Mouse (Mus musculus) adrenal gland, adult 2 months (tissue): ENCODE results near the gene Coasy. TPM values are rescaled to one million over a fixed set of nuclear protein-coding genes. Genes with fewer than 3 reads are reported as not detected.
A peak's percentile ranks its signal among the peaks of the same experiment; 100 is the strongest.

Experiments used
- DNase-seq: peaks from one replicate; pipeline ENCODE4 v3.0.0; 2021
- polyA plus RNA-seq: library from polyadenylated mRNA; depleted of rRNA; stranded (reverse); fragments of >200 nt; gene quantifications from 2 replicates; pipeline ENCODE4 v1.2.3, GENCODE M21; 2012; rRNA removed
- total RNA-seq, 2 experiments: library from RNA; stranded (reverse); gene quantifications; 2 replicates each; pipeline ENCODE4 v1.2.3; 2021

The Coasy gene
- total and polyA plus RNA-seq, 3 experiments, result 86.9 to 187 (median 90.5) TPM

DNA sequence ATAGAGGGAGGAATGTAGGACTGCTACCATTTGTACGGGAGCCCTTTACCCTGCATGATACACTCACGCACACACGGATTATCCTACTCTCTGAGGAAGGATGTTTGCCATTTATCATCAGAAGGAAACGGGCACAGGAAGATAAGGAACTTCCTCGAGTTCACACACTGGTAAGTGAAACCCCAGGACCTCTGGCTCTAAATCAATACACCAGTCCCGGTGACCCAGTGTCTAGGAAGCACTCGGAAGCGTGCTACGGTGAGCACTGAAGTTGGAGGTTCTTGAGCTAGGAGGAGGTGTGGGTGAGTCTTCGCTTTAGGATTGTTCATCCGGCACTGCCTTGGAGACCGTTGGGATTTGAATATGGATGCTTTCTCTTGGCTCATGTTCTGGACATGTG is 50.7 kb downstream of the Coasy start:
- DNase-seq, result no peak

DNA sequence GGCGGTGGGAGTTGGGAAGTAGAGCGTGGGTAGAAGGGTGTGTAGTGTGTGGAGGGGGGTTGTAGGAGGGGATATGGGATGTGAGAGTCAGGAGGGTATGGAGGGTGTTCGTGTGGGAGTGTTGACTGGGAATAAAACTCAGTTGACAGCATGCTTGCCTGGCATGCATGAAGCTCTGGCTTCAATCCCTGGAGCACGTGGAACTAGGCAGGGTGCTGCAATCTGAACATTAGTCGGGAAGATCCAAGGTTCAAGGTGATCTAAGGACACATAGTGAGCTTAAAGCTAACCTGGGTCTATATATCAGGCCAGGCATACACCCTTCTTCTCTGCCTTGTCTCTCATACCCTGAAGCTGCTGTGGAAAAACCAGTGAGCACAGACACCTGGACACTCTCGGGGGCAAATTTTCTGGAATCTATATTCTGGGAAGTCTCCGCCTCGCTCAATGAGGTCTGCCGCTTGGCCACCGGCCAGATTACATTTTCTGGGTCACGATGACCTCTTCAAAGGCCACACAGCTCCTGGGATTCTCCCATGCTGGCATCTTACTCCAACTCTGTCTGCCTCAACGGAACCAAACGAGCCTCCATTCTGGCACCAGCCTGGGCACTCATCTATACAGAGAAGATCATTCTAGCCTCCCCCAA is 52.0 kb downstream of the Coasy start:
- peak; percentile 85 for DNase-seq

Other genes starting within 250 kb of the Coasy start
- gene Stat5b, start 231.8 kb upstream of the Coasy start, total RNA-seq, result 10 to 100 TPM; 60.3 to 65.3 TPM
- 43.8 and 53.8 TPM in 2 replicates for gene Stat5b, start 231.8 kb upstream of the Coasy start, polyA plus RNA-seq
- 10 to 100 TPM; 27.0 to 38.0 TPM for gene Stat5a, start 223.2 kb upstream of the Coasy start, total RNA-seq
- gene Stat5a, start 223.2 kb upstream of the Coasy start, polyA plus RNA-seq, result 45.1 and 51.2 TPM in 2 replicates
- 10 to 100 TPM; 76.6 to 79.4 TPM for gene Stat3, start 143.0 kb upstream of the Coasy start, total RNA-seq
- 45.4 and 54.9 TPM in 2 replicates for gene Stat3, start 143.0 kb upstream of the Coasy start, polyA plus RNA-seq
- gene Cavin1, start 111.7 kb upstream of the Coasy start, total RNA-seq, result 100 to 1,000 TPM; 236 to 425 TPM
- 193 and 219 TPM in 2 replicates for gene Cavin1, start 111.7 kb upstream of the Coasy start, polyA plus RNA-seq
- gene Atp6v0a1, start 73.1 kb upstream of the Coasy start, total RNA-seq, result 100 to 1,000 TPM; 116 to 159 TPM
- 77.9 and 98.0 TPM in 2 replicates for gene Atp6v0a1, start 73.1 kb upstream of the Coasy start, polyA plus RNA-seq
- 10 to 100 TPM; 38.0 to 42.5 TPM for gene Naglu, start 12.6 kb upstream of the Coasy start, total RNA-seq
- 102 and 120 TPM in 2 replicates for gene Naglu, start 12.6 kb upstream of the Coasy start, polyA plus RNA-seq
- gene Hsd17b1, start 4.2 kb upstream of the Coasy start, total RNA-seq, result 1 to 10 TPM; 1.1 to 2.5 TPM
- 2.1 and 2.3 TPM in 2 replicates for gene Hsd17b1, start 4.2 kb upstream of the Coasy start, polyA plus RNA-seq
- 10 to 100 TPM; 57.8 to 72.3 TPM for gene Mlx, start 4.7 kb downstream of the Coasy start, total RNA-seq
- gene Mlx, start 4.7 kb downstream of the Coasy start, polyA plus RNA-seq, result 36.3 and 42.4 TPM in 2 replicates
- 1 to 10 TPM; 3.6 to 5.9 TPM for gene Psmc3ip, start 12.9 kb downstream of the Coasy start, total RNA-seq
- gene Psmc3ip, start 12.9 kb downstream of the Coasy start, polyA plus RNA-seq, result 0.38 and 0.71 TPM in 2 replicates
- gene Retreg3, start 37.3 kb downstream of the Coasy start, total RNA-seq, result 10 to 100 TPM; 50.7 to 50.9 TPM
- gene Retreg3, start 37.3 kb downstream of the Coasy start, polyA plus RNA-seq, result 41.7 and 46.9 TPM in 2 replicates
- 10 to 100 TPM; 42.9 to 43.0 TPM for gene Tubg1, start 37.4 kb downstream of the Coasy start, total RNA-seq
- 15.2 and 42.7 TPM in 2 replicates for gene Tubg1, start 37.4 kb downstream of the Coasy start, polyA plus RNA-seq
- 1 to 10 TPM; 6.2 to 7.5 TPM for gene Tubg2, start 73.3 kb downstream of the Coasy start, total RNA-seq
- 5.5 and 6.0 TPM in 2 replicates for gene Tubg2, start 73.3 kb downstream of the Coasy start, polyA plus RNA-seq
- gene Cntnap1, start 88.0 kb downstream of the Coasy start, total RNA-seq, result 1 to 10 TPM; 6.8 TPM
- gene Cntnap1, start 88.0 kb downstream of the Coasy start, polyA plus RNA-seq, result 9.3 and 9.4 TPM in 2 replicates
- gene Plekhh3, start 88.8 kb downstream of the Coasy start, total RNA-seq, result 10 to 100 TPM; 19.4 to 39.7 TPM
- 112 and 122 TPM in 2 replicates for gene Plekhh3, start 88.8 kb downstream of the Coasy start, polyA plus RNA-seq
- gene Ccr10, start 92.9 kb downstream of the Coasy start, total RNA-seq, result under 1 TPM; 0.26 to 0.83 TPM
- gene Ccr10, start 92.9 kb downstream of the Coasy start, polyA plus RNA-seq, result 0.84 and 1.6 TPM in 2 replicates
- 10 to 100 TPM; 31.3 to 35.0 TPM for gene Ezh1, start 143.9 kb downstream of the Coasy start, total RNA-seq
- 17.1 and 20.1 TPM in 2 replicates for gene Ezh1, start 143.9 kb downstream of the Coasy start, polyA plus RNA-seq
- gene Ramp2, start 163.5 kb downstream of the Coasy start, total RNA-seq, result 10 to 100 TPM; 46.5 to 46.9 TPM
- gene Ramp2, start 163.5 kb downstream of the Coasy start, polyA plus RNA-seq, result 109 and 114 TPM in 2 replicates
- 100 to 1,000 TPM; 102 to 116 TPM for gene Vps25, start 171.1 kb downstream of the Coasy start, total RNA-seq
- gene Vps25, start 171.1 kb downstream of the Coasy start, polyA plus RNA-seq, result 186 and 204 TPM in 2 replicates
- 1 to 10 TPM; 2.1 to 3.7 TPM for gene Wnk4, start 178.0 kb downstream of the Coasy start, total RNA-seq
- 0.62 and 0.94 TPM in 2 replicates for gene Wnk4, start 178.0 kb downstream of the Coasy start, polyA plus RNA-seq
- gene Cntd1, start 196.4 kb downstream of the Coasy start, total RNA-seq, result under 1 TPM; 0.32 to 0.38 TPM
- 0.06 and 0.11 TPM in 2 replicates for gene Cntd1, start 196.4 kb downstream of the Coasy start, polyA plus RNA-seq
- gene Coa3, start 196.5 kb downstream of the Coasy start, total RNA-seq, result 10 to 100 TPM; 68.3 to 84.3 TPM
- 380 and 465 TPM in 2 replicates for gene Coa3, start 196.5 kb downstream of the Coasy start, polyA plus RNA-seq
- gene Becn1, start 219.7 kb downstream of the Coasy start, total RNA-seq, result 100 to 1,000 TPM; 107 to 160 TPM
- gene Becn1, start 219.7 kb downstream of the Coasy start, polyA plus RNA-seq, result 81.6 and 126 TPM in 2 replicates
- 100 to 1,000 TPM; 129 to 161 TPM for gene Psme3, start 233.6 kb downstream of the Coasy start, total RNA-seq
- 31.7 and 45.2 TPM in 2 replicates for gene Psme3, start 233.6 kb downstream of the Coasy start, polyA plus RNA-seq
- 1 to 10 TPM; 4.9 to 5.5 TPM for gene Aoc2, start 242.5 kb downstream of the Coasy start, total RNA-seq
- 6.3 and 7.7 TPM in 2 replicates for gene Aoc2, start 242.5 kb downstream of the Coasy start, polyA plus RNA-seq
- 10 to 100 TPM; 48.4 to 76.6 TPM for gene Aoc3, start 248.0 kb downstream of the Coasy start, total RNA-seq
- gene Aoc3, start 248.0 kb downstream of the Coasy start, polyA plus RNA-seq, result 69.3 and 101 TPM in 2 replicates